Mouse (Mus musculus) intestine, embryonic 16.5 days (tissue): ENCODE measurements around the gene Gm29776. TPM values are rescaled to one million over a fixed set of nuclear protein-coding genes. Genes with fewer than 3 reads are reported as not detected.

Source experiments
- ATAC-seq: fragments of 200-750 bp; cut with Nextera tagmentation; 2 replicates; pipeline ENCODE4 v1.8.0; 2017; ENCODE audit warnings: moderate TSS enrichment, moderate library complexity
- H3K27ac ChIP-seq: fragments of 300-500 bp; sonication (generic); 2 replicates; pipeline ENCODE4 v1.5.1; 2014; ENCODE audit warnings: mild to moderate bottlenecking, low read length
- H3K27me3 ChIP-seq: fragments of 300-500 bp; sonication (generic); replicated peaks from 2 replicates; pipeline ENCODE4 v1.6.1; 2014; ENCODE audit warnings: low read length, control low read depth, mixed read lengths; ENCODE audit not compliant: control insufficient read depth, insufficient read depth
- H3K36me3 ChIP-seq: fragments of 300-500 bp; sonication (generic); 2 replicates; pipeline ENCODE4 v1.6.1; 2014; ENCODE audit warnings: low read length, control low read depth; ENCODE audit not compliant: control insufficient read depth, insufficient read depth
- H3K4me1 ChIP-seq: fragments of 300-500 bp; sonication (generic); 2 replicates; pipeline ENCODE4 v1.6.1; 2014; ENCODE audit warnings: low read length, control low read depth, mixed read lengths; ENCODE audit not compliant: control insufficient read depth, insufficient read depth
- H3K4me2 ChIP-seq: fragments of 300-500 bp; sonication (generic); 2 replicates; pipeline ENCODE4 v1.6.1; 2014; ENCODE audit warnings: low read depth, low read length, control low read depth
- H3K4me3 ChIP-seq: fragments of 300-500 bp; sonication (generic); 2 replicates; pipeline ENCODE4 v1.5.1; 2014; ENCODE audit warnings: mild to moderate bottlenecking, low read length
- H3K9ac ChIP-seq: fragments of 300-500 bp; sonication (generic); 2 replicates; pipeline ENCODE4 v1.6.1; 2014; ENCODE audit warnings: low read depth, low read length
- H3K9me3 ChIP-seq: fragments of 300-500 bp; sonication (generic); 2 replicates; pipeline ENCODE4 v1.6.1; 2016; ENCODE audit warnings: low read length, control low read depth; ENCODE audit not compliant: control insufficient read depth
- WGBS: fragments of 180-500 bp; shearing (Covaris S2); extraction: QIAGEN DNeasy Blood & Tissue Kit; methylation state at CpG from one replicate; pipeline ENCODE4 v1.1.7; 2014; 5-methylcytosine and 5-hydroxymethylcytosine counted together
- polyA plus RNA-seq: library from polyadenylated mRNA; unstranded; fragments of >200 nt; fragmentation: Nextera tagmentation; extraction: Ambion mirVana; gene quantifications from 2 replicates; pipeline ENCODE4 v1.2.1, GENCODE M21; 2015

Gene Gm29776
- polyA plus RNA-seq, 1 experiment from 2014 or later = 0.15 TPM

DNA sequence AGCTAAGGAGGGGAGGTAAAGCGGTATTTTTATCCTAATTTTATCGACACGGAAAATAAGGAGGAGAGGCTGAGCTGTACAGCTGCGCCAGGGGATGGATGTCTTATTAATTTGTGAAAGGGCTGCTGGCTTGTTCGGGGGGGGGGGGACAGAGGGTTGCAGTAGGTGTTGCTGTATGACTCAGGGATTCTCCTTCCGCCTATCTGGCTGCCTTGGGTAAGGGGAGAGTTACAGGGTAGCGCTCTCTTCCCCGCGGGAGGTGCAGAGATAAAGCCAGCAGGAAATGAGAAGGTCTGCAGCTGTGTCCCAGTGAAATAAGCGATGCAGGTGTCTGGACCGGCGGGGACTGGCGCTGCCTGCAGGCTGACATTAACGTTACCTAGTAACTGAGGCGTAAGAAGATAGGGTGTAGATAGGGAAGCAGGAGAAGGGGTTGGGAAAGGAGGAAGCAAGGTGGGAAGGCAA lies 16.0 kb upstream of the Gm29776 start:
- Histone ChIP-seq H3K4me1 (peaks cover 7% of the 10 kb centered on the region), H3K4me2 (peak overlapping the region; percentile 44), H3K27me3 (no peaks in the 10 kb centered on the region), H3K27ac (peak overlapping the region; percentile 46), H3K9ac (peak overlapping the region; percentile 40), H3K9me3 (no peaks in the 10 kb centered on the region), H3K36me3 (no peaks in the 10 kb centered on the region), H3K4me3 (peak overlapping the region; percentile 28)
- WGBS = 2% methylated on average over 15 of the region's 15 CpGs
- peak; percentile 78 for ATAC-seq

DNA sequence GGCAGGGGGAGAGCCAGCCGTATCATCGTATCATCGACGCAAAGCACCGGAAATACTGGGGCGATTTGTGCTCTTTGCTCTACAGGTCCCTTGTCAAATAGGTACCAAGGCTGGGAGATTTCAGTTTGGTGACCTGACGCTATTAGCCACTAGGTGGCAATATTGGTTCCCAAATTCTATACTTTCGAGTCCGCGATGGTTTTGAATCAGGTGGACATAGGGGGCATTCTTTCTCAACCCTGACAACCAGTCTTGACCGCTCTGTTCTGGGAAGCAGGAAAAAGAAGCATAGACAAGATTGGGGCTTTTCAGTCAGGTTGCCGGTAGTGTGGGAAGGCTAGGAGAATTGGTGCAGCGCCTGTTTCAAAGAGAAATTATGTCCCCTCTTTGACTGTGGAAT lies 15.5 kb upstream of the Gm29776 start:
- under 1% methylated on average over 13 of the region's 13 CpGs for WGBS
- Histone ChIP-seq H3K9ac (no peak overlapping the region), H3K9me3 (no peaks in the 10 kb centered on the region), H3K4me2 (peak overlapping the region; percentile 44), H3K27me3 (no peaks in the 10 kb centered on the region), H3K4me1 (peaks cover 7% of the 10 kb centered on the region), H3K36me3 (no peaks in the 10 kb centered on the region), H3K4me3 (peak overlapping the region; percentile 28), H3K27ac (no peak overlapping the region)
- ATAC-seq = peak; percentile 56

DNA sequence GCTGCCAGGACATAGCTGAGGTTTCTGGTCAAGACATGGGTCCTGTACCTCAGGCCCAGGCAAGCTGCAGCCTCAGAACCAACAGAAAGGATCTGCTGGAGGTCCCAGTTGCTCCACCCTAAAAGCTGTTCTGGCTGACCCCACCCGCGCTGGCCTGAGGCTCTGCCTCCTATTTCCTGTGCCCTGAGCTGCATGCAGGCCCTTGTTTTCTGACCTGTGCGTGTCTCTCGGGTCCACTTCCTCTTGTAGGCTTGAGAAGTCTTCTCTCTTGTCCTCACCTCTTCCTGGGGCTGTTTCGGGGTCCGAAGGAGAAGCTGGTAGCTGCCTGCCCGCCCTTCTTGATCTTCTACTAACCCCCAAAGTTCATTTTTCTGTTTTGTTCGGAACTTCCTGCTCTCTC lies 14.2 kb upstream of the Gm29776 start:
- 67% methylated on average over 8 of the region's 8 CpGs for WGBS
- Histone ChIP-seq H3K9me3 (no peaks in the 10 kb centered on the region), H3K27ac (no peak overlapping the region), H3K27me3 (no peaks in the 10 kb centered on the region), H3K36me3 (no peaks in the 10 kb centered on the region), H3K9ac (no peak overlapping the region), H3K4me2 (no peak overlapping the region), H3K4me3 (no peak overlapping the region), H3K4me1 (peaks cover 7% of the 10 kb centered on the region)
- no peak for ATAC-seq

DNA sequence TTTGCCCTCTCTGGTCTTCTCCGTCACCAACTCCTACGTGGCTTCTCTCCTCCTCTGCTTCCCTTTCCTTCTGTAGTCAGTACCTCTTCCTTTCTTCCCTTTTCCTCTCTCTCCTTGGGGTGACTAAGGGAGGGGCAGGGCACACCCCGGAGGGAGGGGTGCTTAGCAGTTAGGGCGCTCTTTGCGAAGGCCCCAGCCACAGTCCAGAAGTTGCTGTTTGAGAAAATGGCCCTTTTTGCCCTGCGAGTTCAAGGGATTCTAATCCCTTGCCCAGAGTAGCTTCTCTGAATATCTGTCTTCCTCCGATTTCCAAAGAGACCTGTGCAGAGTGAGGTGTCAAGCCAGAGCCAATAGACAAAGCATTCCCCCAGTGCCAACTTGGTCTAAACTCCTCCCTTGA lies 13.4 kb upstream of the Gm29776 start, which contains the start of gene Cebpe:
TSS of gene Cebpe (minus strand) at position 101 of the 400 bp plus-strand sequence.
- no peak for ATAC-seq
- Histone ChIP-seq H3K9ac (no peak within 1 kb of the TSS), H3K27me3 (no peaks in the 10 kb centered on the region), H3K27ac (no peak within 1 kb of the TSS), H3K4me1 (peaks cover 7% of the 10 kb centered on the region), H3K4me3 (no peak within 1 kb of the TSS), H3K36me3 (no peaks in the 10 kb centered on the region), H3K4me2 (no peak within 1 kb of the TSS), H3K9me3 (no peaks in the 10 kb centered on the region)
- WGBS = 78% methylated on average over 7 of the region's 7 CpGs

DNA sequence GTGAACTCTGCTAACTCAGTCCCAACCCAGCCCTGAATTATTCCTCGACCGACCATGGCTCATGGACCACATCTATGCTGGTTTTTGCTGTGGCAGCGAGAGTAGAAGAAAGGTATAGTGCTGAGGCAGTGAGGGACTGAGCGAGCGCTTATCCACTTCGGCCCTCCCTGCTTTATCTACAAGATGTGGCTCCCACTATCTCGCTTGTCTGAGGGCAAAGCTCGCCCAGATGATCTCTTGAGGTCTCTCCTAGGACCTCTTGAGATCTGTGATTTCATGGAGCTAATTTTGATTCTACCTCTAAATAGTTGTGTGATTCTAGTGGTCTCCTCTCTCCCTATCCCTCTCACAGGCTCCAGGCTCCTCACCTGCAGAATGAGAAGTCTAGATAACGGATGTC lies 10.4 kb upstream of the Gm29776 start:
- Histone ChIP-seq H3K27me3 (no peaks in the 10 kb centered on the region; the same call in 1 of the 2 replicates), H3K4me2 (no peak overlapping the region), H3K4me3 (no peak overlapping the region), H3K9ac (no peak overlapping the region), H3K36me3 (no peaks in the 10 kb centered on the region), H3K27ac (no peak overlapping the region), H3K4me1 (peaks cover 9% of the 10 kb centered on the region; the same call in 1 of the 2 replicates), H3K9me3 (no peaks in the 10 kb centered on the region)
- no peak for ATAC-seq
- 68% methylated on average over 9 of the region's 9 CpGs for WGBS

DNA sequence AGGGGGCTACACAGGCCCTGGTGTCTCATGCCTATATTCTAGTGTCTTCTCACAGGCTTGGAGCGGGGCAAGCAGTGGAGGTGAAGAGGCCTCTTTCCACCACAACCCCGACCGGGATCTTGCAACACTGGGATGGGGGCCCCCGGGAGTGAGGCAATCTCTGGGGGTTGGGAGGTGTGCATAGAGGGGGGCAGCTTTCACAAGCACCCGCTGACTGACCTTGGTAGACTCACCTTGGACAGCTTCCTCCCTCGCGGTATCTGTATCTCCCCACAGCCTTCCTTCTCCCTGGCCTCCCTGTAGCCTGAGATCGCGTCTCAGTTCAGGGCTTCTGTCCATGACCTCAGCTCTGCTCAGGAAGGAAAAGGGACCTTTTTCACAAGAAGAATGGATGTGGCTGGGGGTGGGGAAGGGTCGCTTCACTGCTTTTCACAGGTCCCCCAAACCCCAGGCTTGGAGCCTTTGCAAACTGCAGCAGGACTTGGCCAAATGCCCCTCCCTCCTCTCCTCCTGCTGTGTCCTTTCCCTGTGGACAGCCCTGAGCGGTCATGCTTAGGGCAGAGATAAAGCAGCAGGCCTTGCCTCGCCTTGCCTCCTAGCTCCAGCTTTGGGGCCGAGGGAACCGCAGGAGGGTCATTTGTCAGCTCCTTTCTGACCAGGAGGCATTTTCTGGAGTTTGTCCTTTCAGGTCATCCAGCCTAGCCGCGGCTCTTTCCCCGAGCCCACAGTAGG lies 8.1 kb upstream of the Gm29776 start:
- 52% methylated on average over 17 of the region's 17 CpGs for WGBS
- Histone ChIP-seq H3K9me3 (no peaks in the 10 kb centered on the region), H3K4me2 (no peak overlapping the region), H3K36me3 (no peaks in the 10 kb centered on the region), H3K27me3 (no peaks in the 10 kb centered on the region; the same call in 1 of the 2 replicates), H3K4me1 (peaks cover 7% of the 10 kb centered on the region; the same call in 1 of the 2 replicates), H3K9ac (peak overlapping the region; percentile 44; the same call in 1 of the 2 replicates), H3K4me3 (no peak overlapping the region), H3K27ac (no peak overlapping the region)
- ATAC-seq = peak; percentile 51

DNA sequence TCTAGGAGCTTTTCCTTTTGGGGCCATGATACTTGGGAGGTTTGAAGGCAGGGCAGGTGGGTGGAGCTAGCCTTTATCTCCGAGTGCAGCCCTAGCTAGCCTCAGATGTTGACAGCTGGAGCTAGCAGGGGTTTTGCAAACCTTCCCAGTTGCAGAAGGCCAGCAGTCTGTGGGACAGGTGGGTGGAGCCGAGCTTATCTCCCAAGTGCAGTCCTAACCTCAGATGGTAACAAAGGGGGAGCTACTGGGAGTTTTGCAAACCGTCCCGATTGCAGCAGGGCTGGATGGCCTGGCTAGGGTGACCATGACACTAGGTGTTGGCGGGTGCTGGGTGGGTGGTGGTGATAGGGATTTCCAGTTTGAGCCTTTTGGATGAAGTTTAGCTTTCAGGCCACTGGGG lies 7.2 kb upstream of the Gm29776 start:
- Histone ChIP-seq H3K36me3 (no peaks in the 10 kb centered on the region), H3K27me3 (no peaks in the 10 kb centered on the region; the same call in 1 of the 2 replicates), H3K27ac (no peak overlapping the region), H3K4me1 (peaks cover 7% of the 10 kb centered on the region; the same call in 1 of the 2 replicates), H3K4me3 (no peak overlapping the region), H3K9ac (no peak overlapping the region), H3K4me2 (no peak overlapping the region), H3K9me3 (no peaks in the 10 kb centered on the region)
- ATAC-seq = peak; percentile 52
- WGBS = 35% methylated on average over 5 of the region's 5 CpGs

DNA sequence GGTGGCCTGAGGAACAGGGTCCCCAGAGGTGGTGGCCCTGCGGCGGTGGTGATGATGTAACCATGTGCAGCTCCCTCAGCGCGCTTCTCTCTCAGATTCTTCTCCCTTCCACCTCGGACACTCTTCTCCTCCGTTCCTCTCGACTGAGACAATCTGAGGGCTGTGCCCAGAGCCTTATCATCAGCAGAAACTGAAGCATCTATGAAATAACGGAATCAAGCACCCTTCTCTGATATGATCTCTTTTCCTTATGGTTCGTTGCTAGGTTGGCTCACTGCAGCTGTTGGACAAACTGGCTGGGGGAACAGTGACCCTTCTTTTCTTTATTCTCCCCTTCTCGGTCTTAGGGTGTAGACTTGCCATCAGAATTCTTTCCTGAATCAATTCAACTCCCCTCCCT lies 4.6 kb upstream of the Gm29776 start:
- no peak overlapping the region for H3K9ac ChIP-seq
- no peak overlapping the region for H3K4me3 ChIP-seq
- no peak overlapping the region for H3K4me2 ChIP-seq
- peaks cover 7% of the 10 kb centered on the region; the same call in 1 of the 2 replicates for H3K4me1 ChIP-seq
- no peaks in the 10 kb centered on the region for H3K36me3 ChIP-seq
- no peaks in the 10 kb centered on the region; the same call in 1 of the 2 replicates for H3K27me3 ChIP-seq
- H3K9me3 ChIP-seq = no peaks in the 10 kb centered on the region
- ATAC-seq = no peak
- 66% methylated on average over 10 of the region's 10 CpGs for WGBS
- H3K27ac ChIP-seq = no peak overlapping the region

DNA sequence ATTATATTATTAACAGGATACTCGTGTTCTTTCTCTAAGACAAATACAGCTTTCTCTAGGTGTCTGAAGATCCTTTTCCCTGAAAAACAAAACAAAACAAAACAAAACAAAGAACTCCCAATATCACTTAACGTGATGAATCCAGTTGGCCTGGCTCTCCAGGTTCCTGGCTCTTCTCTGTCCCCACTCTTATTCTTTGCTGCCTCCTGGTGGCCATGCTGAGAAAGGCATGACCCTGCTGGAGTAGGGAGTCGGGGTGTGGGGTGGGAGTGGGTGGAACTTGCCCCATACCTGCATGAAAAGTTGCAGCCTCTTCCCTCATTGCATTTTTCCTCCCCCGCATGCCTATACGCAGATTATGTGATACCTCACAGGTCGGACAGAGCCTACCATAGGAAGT lies 2.7 kb upstream of the Gm29776 start:
- WGBS = 4% methylated on average over 6 of the region's 6 CpGs
- Histone ChIP-seq H3K4me3 (no peak overlapping the region), H3K9me3 (no peaks in the 10 kb centered on the region), H3K4me1 (peaks cover 7% of the 10 kb centered on the region; the same call in 1 of the 2 replicates), H3K27me3 (no peaks in the 10 kb centered on the region; the same call in 1 of the 2 replicates), H3K4me2 (0 out of 2 replicates have a peak overlapping the region, but pooled peaks have one; percentile 25), H3K27ac (no peak overlapping the region), H3K36me3 (no peaks in the 10 kb centered on the region), H3K9ac (no peak overlapping the region)
- peak; percentile 60; the same call in 1 of the 2 replicates for ATAC-seq
